Mouse (Mus musculus): Measurements from ENCODE around the gene Celf3.

Celf3 gene

DNA sequence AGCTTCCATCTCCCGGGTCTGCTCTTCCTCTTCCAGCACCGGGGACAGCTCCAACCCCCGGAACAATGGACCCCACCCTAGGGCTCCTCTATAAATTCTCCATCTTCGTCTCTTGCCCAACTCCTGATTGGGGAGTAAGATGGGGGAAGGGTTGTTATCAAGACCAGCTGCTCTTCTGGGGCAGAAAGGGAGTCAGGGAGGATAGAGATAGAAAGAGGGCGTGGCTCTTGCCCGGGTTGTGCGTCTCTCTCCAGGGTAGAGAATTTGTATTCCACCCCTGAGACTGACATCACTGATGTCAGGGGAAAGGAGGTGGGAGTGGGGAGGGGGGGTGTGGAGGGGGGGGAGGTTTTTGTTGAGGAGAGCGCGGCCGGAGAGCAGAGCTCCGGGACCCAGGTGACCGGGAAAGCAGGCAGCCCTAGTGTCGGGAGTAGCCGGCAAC is at the start of gene Celf3:
Gene Celf3, plus strand, starts transcription at position 315 of the 442 bp plus-strand sequence.
- no peak for TF ChIP-seq GATA4 (IDR thresholded peaks at IDR 0.05; ENCODE audit: insufficient replicate concordance, low read length)

DNA sequence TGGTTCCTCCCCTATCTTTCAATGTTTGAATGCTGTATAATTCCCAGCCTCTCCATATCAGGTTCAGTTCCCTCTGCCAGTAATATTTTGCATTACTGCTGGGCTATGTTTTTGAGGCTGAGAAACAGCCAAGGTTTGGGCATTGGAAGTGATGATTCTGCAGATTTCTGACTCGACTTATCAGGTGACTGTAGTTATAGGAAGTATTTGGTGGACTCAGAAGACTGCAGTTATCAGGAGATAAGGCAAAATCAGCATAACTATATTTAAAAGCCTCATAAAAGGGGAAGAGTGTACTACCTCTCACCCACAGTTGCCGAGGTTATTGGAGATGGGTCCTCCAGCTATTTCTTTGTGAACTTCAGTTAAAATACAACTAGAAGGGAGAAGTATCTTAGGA is 47.1 kb upstream of the Celf3 start:
- TF ChIP-seq GATA4 (IDR thresholded peaks at IDR 0.05; ENCODE audit: insufficient replicate concordance, low read length) = no peak

DNA sequence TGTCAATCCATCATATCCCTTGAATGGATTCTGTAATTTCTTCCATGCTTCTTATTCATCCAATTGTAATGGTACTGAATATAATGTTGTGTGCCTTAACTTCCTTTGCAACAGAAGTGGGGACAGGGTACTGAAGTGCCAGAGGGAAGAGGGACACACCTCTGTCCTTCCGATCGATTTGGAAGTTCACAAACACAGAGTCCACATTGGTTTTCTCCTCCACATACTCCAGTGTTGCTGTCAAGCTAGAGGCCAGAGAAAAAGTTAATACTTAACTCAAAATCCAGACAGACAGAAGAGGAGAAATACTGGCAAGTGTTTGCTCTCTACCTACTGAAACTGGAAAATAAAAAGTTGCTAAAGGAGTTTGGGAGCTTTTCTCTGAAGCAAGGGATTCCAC is 43.8 kb upstream of the Celf3 start:
- no peak for TF ChIP-seq GATA4 (IDR thresholded peaks at IDR 0.05; ENCODE audit: insufficient replicate concordance, low read length)

DNA sequence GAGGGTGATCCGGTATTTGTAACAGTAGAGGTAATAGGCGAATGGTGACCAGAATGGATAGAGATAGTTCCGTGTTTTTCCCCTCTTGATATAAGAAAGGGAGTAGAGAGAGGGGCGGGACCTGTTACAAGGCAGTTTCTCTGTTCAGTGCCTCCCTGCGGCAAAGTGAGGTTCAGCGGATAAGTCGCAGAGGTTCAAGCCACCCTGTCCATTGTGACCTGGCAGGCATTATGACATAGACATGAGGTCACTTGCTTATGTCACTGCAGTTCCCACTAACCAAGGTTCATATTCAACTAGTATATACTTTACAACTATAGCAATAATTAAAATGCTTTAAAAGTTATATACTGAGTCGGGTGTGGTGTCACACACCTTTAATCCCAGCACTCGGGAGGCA is 41.7 kb upstream of the Celf3 start:
- no peak for TF ChIP-seq GATA4 (IDR thresholded peaks at IDR 0.05; ENCODE audit: insufficient replicate concordance, low read length)

DNA sequence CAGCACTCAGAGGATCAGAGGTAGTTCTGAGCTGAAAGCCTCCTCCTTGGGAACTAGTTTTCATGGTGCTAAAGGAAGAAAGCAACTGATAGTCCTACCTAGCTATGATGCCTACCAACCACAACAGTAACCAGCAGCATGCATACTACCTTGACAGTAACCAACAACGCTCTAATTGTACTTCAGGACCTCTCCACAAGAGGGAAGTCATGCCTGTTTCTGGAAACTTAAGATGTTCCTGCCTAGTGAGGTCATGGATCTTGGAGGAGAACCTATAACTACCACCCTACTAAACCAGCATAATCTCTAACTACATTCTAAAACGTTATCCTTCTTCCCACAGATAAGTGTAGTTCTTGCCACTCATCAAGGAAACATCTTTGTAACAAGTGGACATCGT is 36.9 kb upstream of the Celf3 start:
- no peak for TF ChIP-seq GATA4 (IDR thresholded peaks at IDR 0.05; ENCODE audit: insufficient replicate concordance, low read length)

DNA sequence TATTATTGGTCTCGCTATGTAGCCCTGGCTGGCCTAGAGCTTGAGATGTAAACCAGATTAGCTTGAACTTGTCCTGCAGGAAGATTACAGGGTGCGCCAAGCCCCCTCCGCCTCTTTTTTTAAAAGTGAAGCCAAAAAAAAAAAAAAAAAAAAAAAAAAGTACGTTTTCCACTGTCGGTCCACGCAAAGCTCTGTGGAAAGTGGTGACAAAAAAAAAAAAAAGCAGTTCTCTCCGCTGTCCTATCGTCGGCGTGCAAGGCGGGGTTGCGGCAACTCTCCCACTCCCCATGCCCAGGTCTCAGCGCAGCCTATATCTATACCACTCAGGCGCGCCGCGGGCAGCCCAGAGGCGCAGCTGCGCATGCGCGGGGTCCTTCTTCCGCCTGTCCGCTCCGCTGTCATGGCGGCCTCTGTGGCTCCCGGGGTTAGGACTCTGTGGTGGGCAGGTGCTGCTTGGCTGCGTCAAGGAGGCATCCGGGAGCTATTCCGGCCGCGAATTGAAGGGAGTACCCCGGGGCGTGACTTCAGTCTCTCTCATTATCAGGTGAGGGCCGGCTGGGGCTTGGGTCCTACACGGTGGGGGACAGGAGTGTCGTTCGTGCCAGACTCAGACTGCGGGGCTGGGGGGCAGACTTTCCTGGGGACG is 35.0 kb upstream of the Celf3 start, which contains the start of gene Mrpl9:
Gene Mrpl9, plus strand, starts transcription at position 368 of the 646 bp plus-strand sequence.
- TF ChIP-seq GATA4 (IDR thresholded peaks at IDR 0.05; ENCODE audit: insufficient replicate concordance, low read length) = peak; percentile 48; the same call in 1 of the 2 replicates

DNA sequence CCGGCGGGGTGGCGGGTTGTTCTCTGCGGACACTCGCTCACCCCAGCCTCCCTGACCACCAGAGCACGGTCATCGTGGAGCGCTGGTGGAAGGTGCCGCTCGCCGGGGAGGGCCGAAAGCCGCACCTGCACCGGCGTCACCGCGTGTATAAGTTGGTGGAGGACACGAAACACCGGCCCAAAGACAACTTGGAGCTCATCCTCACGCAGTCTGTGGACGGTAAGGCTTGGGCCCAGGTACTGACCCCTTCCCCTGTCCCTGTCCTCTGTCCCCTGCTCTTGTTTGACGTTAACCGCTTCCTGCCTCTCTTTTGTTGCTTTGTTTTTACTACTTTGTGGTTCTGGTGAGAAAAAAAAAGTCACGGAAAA is 34.5 kb upstream of the Celf3 start, which contains the start of gene Oaz3:
Gene Oaz3, minus strand, starts transcription at position 319 of the 368 bp plus-strand sequence.
- TF ChIP-seq GATA4 (IDR thresholded peaks at IDR 0.05; ENCODE audit: insufficient replicate concordance, low read length) = no peak

DNA sequence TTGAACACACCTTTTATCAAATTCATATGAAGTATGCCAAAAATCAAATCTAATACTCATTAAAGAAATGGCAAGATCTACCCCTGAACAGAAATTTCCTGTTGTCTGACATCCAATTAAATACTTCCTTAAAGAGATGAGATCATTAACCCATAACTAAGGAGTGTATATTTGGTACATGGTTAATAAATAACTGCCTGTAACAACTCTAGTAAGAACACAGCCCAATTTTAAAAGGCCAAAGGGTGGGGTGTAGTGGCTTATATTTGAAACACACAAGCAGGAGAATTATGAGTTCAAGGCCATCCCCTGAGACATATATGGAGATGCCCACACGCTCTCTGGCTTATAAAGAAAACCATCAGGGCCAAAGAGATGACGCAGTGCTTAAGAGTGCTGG is 28.7 kb upstream of the Celf3 start:
- TF ChIP-seq GATA4 (IDR thresholded peaks at IDR 0.05; ENCODE audit: insufficient replicate concordance, low read length) = no peak

DNA sequence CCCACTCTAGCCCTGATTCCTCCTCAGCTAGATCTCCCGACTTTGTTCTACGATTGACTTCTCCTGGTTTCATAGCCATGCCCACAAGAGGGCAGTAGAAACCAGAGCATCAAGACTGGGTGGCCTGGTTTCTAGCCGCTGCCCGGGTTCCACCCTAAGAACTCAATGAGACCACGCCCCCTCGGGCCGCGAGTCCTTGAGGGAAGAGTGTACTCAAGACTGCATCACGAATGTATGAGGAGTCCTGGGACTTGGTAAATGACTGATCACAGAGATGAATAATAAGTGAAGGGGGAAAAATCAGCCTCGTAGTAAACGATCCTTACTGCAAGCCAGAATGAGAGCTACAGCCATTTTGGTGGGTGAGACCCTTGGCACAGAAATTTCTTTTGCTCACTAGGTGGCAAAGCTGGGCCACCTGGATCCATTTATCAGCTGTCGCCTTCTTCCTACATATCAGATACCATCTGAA is 21.5 kb upstream of the Celf3 start:
- TF ChIP-seq GATA4 (IDR thresholded peaks at IDR 0.05; ENCODE audit: insufficient replicate concordance, low read length) = no peak

DNA sequence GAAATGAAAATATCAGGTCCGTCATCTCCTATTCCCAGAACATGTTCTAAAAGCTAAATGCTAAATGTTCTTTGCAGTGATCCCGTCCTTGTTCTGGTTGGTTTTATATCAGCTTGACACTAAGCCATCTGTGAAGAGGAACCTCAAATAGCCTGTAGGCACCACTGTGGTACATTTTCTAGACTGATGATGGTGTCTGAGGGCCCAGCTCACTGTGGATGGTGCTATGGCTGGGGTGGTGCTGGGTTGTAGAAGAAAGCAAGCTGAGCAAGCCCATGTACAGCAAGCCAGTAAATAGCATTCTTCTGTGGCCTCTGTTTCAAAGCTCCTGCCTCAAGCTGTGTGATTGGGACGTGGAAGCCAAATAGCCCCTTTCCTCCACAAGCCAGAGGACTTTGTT is 21.0 kb upstream of the Celf3 start:
- TF ChIP-seq GATA4 (IDR thresholded peaks at IDR 0.05; ENCODE audit: insufficient replicate concordance, low read length) = no peak

DNA sequence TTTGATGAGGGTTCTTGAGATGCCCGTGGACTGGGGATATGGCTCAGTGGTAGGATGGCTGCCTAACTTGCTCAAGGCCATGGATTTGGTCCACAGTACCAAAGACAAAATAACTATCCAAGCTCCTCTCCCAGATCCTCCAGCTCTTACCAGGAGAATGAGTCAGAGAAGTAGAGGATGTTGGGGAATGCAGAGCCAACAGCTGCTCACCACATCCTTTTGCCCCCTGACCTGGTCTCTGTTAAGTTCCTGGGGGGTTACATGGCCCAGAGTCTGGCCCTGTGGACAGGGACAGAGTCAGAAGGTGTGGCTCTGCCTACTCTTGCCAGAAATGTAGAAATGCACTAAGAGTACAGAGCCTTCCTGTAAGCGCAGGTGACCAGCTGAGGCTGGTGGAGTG is 18.3 kb upstream of the Celf3 start:
- no peak for TF ChIP-seq GATA4 (IDR thresholded peaks at IDR 0.05; ENCODE audit: insufficient replicate concordance, low read length)

DNA sequence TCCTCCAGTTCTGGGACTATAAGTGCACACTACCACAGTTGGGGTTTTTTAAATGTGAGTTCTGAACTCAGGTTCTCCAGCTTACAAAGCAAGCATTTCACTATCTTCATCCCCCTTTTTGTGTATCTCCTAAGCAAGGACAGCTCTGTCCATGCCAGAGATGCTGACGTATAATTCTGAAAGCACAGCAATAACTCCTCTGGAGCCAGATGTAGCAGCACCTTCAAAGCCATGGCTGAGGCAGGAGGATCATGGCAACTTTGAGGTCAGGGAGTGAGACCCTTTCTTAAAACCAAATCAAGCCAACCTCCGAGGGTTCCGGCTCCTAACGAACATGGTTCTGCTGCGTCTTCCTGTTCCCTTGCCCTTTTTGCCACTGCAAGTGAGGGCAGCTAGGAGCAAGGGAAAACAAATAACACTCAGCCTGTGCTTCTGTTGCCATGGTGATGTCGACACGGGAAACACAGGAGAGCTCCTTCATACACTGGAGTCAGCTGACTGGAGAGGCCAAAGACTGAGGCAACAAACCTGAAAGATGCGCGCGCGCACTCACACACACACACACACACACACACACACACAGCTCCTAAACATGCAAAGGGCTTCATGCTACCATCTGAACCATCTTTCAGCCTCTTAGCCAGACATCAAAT is 14.0 kb upstream of the Celf3 start:
- TF ChIP-seq GATA4 (IDR thresholded peaks at IDR 0.05; ENCODE audit: insufficient replicate concordance, low read length) = no peak

DNA sequence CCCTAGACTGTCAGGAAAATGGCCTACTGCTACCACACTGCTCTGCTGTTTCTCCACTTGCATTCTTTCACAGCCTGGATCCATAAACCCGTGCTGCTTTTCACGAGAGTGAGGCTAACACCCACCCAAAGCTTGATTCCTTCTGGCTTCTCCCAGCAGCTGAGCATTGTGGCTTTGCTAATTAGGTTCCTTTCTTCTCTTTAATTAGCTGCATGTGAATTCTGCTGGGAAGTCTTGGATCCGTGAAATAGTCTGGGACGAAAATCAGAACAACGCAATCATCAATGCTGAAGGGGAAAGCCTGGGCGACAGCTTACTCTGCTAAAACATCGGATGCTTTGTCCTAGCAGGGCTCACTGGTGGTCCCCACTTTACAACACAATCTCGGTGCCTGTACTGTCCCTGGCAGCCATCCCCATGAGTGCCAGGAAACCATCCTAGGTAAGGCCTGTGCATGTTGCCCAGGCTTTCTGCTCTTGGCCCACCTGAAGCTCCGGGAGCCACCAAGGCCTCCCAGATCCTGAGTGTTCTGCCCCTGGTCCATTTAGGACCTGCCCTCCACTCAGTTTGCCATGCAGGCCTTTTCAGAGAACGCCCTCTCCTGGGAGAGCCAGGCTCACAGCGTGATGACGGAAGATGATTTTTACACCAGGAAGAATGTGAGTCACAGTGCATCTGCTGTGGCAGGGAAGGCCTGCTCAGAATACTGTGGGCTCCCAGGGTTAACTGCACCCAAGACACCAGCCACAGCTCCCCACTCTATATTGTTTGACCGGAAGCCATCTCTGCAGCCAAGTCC is 12.3 kb upstream of the Celf3 start:
- TF ChIP-seq GATA4 (IDR thresholded peaks at IDR 0.05; ENCODE audit: insufficient replicate concordance, low read length) = no peak

DNA sequence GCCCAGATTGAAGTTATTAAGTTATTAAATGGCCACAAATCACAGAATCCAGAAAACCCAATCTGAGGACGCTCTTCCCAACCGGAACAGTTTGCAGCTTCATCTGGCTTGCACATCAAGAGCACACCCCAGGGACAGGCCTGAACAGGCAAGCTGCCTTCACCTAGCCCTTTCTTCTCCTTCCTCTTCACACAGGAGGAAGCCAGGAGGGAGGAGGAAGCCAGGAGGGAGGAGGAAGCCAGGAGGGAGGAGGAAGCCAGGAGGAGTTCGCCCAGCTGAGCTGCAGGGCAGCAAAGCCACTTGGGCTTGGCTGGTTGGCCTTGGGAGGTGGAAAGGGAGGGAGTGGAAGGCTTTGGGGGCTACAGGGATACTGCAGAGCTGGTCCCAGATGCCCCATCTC is 9.2 kb upstream of the Celf3 start:
- no peak for TF ChIP-seq GATA4 (IDR thresholded peaks at IDR 0.05; ENCODE audit: insufficient replicate concordance, low read length)

DNA sequence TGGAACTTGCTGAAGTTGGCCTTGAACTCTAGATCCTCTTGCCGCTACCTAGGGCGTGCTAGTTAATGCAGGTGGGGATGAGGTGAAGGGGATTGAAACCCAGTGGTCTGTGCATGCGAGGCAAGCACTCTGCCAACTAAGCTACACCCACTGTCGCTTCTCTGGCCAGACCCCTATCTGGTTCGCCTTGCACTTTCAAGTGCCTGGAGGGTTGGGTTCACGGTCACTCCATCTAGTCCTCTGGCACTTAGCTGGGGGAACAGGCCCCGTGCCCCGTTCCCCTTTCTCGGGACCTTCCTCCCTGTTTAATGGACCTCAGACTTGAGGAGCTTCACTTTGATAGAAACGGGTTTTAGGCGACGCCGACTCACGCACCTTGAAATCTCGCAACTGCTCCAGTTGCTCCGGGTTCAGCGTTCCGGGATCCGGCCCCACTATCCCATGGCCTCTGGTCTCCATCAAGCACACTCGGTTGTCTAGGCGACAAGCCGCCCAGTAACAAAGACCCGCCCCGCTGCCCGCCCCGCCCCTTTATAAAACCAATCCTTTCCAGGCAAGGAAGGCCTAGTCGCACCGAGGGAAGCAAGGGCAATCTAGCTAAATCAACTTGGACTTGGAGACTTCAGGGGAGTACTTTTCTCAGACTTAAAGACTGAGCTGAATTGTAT is 5.5 kb upstream of the Celf3 start:
- no peak for TF ChIP-seq GATA4 (IDR thresholded peaks at IDR 0.05; ENCODE audit: insufficient replicate concordance, low read length)

All from liver, adult (tissue).